Mouse (Mus musculus) hematopoietic stem cell, adult 5-6 weeks (primary cell): ENCODE results near the gene Prep. TPM values are rescaled to one million over a fixed set of nuclear protein-coding genes. Genes with fewer than 3 reads are reported as not detected.
A peak's percentile ranks its signal among the peaks of the same experiment; 100 is the strongest.
"Not testable (repeated sequence)": the region's sequence is repeated elsewhere in the genome, so short reads cannot be mapped to it uniquely, and the experiment has no call there.

Experiments used
- ATAC-seq, 2 experiments: fragments of 125-278 bp in 1 of 2; replicated peaks in 1 of 2; 2 replicates each; pipeline ENCODE4 v1.8.0; 2016 to 2017; ENCODE audit warnings: inconsistent platforms in 2 of 2, mild to moderate bottlenecking in 2 of 2, moderate number of reproducible peaks in 2 of 2, low read depth in 1 of 2, moderate TSS enrichment in 1 of 2; ENCODE audit not compliant: low FRiP score in 2 of 2, poor library complexity in 2 of 2, severe bottlenecking in 2 of 2, insufficient read depth in 1 of 2, low TSS enrichment in 1 of 2
- total RNA-seq: library from RNA; stranded (forward); fragments of 172-1452, 232-1000 nt; gene quantifications from 2 replicates; pipeline ENCODE4 v1.2.3, GENCODE M21; 2017

The Prep gene
- total RNA-seq, 1 experiment from 2014 or later: 12.1 TPM

DNA sequence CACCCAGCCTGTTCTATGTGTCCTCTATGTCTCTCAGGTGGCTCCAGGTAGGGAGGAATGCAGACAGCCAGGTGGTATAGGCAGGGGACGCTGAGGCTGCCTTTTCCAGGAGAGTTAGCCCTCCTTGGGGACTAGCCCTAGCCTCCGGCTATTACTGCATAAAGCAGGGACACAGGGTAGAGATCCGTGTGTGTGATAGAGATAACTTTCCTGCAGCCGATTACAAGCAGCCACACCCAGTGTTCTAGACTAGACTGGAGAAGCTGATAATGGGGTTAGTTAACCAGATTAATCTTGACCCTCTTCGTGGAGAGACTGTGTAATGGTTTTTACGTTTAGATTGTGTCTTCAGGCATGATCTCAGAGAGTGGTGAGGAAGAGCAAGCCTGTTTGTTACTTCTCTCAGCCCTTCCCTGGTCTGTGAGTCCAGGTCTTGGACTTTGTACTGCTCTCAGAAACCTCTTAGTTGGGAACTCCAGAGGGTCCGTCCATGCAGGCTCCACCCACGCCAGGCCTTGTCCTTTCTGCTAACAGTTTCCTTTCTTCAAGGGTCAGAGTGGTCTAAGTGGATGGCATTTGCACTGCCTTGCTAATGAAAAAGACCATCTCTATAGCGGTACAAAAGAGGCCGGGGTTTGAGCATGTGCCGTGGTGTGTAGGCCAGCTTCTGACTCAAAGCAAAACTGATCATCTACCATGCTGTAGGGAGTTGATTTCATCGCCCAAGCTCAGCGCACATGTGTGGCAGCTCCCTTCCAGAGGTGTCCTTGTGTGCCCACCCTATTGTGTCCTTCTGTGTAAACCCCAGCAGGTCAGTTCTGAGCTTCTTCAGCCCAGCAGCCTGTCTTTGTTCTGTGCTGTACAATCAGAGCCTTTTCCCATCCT lies 4.2 kb downstream of the Prep start:
- ATAC-seq: no peak

DNA sequence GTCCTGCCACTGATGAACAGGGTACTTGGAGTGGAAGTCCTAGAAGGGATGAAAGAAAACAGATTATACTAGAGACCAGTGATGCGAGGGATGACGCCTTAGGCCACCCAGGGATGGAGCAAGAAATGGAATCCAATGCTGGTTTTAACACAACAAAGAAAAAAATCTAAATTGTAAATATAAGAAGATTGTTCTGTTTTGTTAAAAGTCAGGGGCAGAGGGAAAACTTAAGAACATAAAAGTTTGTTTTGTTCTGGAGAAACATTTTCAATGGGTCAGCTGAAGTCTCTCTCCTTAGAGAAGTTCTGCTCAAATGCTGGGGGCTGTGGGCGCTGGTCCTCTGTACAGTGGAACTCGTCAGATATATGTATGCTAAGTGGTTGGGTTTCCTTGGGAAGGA lies 5.3 kb downstream of the Prep start:
- no peak for ATAC-seq

DNA sequence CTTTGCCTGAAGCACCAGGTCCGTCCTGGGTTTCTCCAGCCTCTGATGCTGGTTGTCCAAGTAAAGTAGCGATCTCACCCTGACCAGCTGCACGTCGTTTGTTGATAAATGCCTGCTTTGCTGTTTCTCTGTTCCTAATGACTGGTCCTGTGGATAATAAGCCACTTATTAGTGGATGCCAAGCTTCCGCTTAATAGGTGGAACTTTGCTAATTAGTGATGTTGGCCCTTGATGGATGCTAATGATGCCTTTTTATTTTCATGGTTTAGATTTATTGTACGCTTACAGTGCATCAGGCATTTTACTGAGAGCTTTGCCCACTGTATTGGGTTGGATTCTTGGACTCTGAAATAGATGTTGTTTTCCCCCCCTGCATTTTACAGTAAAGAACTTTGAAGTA lies 7.5 kb downstream of the Prep start:
- no peak for ATAC-seq

DNA sequence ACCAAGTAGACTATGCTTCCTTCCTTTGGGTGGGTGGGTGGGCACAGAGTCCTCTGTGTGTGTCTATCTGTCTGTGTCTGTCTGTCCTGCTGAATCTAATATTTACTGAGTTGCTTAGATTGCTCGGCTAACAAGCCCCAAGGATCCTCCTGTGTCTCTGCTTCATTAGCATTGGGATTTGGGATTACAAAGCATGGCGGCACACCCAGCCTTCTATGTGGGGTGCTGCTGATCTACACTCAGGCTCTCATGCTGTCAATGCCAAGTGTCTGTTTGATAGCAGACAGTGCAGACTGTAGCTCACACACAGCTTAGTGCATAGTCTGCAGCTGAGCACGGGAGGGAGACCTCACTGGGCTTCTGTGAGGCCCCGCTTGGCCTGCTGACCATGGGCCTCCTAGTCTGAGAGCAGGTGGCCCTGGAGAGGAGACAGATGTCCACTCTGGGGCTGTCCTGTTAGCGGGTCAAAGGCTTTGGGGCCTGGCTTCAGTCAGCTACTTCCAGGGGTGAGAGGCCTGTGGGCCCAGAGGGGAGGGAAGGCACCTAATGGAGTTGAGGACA lies 8.6 kb downstream of the Prep start:
- ATAC-seq: no peak

DNA sequence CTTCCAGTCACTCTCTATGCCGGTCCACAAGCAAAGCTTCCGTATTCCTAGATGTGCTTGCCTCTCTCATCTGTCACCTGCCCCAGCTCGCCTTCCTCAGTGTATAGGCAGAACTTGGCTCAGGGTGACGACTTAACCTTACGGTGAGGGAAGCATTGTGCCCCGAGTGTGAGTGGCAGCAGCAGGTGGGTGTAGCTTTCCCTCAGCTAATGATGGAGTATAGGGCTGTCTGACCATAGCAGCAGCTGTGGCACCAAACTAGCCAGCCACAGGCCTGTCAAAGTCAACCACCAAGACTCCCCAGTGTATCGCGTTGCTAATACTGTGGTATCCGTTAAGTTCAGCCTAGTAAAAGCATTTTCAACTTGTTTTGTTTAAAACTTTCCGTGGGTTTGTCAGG lies 9.6 kb downstream of the Prep start:
- ATAC-seq: no peak; a peak in 1 of 4 replicates

DNA sequence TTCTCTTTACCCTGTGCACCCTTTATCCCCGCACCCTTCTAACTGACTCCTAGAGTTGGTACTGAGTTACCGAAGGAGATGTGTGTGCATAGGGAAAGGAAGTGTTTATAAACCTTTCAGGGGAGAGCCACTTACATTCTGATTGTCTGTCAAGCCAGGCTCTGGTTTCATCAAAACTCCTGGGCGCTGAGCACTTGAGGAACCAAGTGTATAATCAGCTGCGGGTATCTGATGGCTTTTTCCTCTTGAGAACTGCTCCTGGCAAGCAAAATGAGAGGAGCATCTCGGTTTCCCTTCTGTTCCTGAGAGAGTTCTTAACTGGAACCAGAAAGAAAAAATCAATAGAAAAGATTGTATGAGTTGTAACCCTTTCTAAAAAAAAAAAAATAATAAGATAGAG lies 10.3 kb downstream of the Prep start:
- ATAC-seq: no peak

DNA sequence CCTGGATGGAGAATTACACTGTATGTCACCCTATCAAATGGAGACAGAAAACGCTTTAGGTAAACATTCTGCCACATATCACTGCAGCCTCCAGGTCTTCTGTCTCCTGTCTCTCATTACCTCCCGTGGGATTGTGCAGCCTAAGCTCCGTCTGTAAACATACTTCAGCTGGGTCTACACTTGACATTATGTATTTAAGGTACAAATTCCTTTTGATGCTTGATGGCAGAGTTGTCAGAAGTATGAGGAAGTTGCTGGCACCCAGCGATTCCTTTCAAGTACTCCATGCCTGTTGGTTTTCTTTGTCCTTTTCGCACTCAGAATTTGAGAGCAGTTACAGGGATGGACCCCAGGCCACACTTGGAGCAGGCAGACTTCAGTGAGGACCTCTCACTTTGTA lies 12.8 kb downstream of the Prep start:
- ATAC-seq: no peak

DNA sequence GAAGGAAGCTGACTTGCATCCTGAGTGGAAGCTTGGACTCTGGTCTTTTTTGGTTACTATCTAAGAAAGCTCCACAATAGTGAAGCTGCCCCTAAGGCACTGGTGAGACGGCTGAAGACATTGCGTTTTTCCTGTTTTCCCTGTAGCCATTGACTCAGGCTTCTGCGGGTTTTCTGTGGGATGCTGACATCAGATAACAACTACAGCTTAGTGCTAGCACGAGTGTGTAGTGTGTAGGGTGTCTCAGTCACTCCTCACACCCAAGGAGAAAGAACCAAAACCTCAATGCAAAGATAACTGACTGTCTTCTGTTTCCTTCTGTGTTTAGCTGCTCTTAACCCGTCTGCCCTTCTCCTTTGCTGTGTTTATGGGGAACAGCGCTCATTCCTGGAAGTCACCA lies 13.5 kb downstream of the Prep start:
- ATAC-seq: no peak

DNA sequence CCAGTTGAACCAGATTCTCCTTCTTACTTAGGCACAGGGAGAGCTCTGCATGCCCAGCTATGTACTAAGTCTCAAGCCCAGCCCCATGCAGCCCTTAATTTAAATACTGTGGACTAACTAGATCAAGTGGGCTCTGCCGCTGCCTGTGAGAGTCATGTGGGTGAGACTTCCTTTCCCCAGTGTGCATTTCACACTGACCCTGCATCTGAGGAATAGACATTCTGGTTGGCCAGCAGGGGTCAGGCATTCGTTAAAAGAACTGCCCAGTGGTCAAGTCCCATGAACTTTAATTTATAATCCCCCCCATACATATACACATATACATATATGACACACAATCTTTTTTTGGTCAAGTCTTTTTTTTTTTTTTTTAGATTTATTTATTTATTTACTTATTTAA lies 15.7 kb downstream of the Prep start:
- no peak for ATAC-seq

DNA sequence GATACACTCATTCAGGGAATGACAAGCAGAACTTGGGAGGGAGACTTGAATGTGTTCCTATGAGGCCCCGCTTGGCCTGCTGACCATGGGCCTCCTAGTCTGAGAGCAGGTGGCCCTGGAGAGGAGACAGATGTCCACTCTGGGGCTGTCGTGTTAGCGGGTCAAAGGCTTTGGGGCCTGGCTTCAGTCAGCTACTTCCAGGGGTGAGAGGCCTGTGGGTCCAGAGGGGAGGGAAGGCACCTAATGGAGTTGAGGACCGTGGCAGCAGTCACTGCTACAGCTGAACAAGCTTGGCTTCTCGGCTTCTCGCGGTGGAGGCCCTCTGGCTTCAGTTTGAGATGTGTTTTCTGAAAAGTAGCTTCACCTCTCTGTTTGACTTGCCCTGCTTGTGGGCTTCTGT lies 17.0 kb downstream of the Prep start:
- ATAC-seq: not testable (repeated sequence)

DNA sequence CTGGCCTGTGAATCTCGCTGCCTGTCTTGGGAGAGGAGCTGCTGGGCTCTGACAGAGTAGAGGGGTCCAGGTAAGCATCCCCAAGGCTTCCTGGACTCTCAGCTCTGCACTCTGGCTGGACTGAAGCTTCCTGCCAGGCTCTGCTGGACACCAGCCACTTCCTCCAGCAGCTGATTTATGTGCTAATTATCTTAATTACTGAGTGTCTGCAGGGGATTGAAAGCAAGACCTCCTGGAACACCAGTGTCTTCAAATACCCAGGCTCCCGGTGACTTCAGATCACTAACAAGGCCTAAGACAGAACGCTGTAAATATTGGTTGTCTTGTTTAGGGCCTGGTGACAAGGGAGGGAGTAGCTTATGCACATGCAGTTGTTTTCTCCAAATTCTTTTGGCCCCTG lies 17.5 kb downstream of the Prep start:
- no peak for ATAC-seq

DNA sequence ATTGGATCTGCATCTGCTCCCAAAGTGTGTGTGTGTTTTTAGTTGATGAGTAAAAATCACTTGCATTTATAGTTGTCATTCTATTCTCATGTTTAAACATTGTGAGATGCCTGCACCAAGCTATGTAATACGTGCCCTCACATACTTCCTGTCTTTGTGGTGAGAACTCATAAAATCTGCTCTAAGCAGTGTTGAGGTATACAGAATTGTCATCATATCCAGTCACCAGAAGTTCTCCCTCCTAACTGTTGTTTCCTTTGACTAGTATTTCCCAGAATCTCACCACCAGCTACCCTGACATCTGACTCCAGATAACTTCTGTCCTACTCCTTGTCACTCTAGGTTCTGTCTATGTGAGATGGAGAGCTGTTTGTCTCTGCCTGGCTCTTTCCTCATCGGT lies 18.3 kb downstream of the Prep start:
- peak in 1 of 2 experiments; percentile 47; a peak in 2 of 4 replicates for ATAC-seq

DNA sequence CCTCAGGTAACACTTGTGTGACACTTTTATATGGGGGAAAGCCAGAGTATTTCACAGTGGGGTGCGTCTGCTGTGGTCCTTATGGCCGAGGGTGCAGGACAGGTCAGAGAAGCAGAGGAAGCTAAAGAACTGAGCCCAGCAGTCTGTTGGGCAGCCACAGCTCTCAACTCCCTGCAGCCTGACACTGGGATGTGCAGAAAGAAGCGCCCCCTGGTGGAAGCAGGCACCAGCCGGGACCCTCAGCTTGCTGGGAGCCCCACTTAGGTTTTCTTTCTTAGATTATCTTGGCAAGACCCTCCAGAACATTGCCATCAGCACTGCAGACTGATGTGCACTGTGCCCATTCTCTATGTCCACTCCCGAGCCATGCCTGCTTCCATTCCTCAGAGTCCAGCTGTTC lies 19.6 kb downstream of the Prep start:
- ATAC-seq: no peak

DNA sequence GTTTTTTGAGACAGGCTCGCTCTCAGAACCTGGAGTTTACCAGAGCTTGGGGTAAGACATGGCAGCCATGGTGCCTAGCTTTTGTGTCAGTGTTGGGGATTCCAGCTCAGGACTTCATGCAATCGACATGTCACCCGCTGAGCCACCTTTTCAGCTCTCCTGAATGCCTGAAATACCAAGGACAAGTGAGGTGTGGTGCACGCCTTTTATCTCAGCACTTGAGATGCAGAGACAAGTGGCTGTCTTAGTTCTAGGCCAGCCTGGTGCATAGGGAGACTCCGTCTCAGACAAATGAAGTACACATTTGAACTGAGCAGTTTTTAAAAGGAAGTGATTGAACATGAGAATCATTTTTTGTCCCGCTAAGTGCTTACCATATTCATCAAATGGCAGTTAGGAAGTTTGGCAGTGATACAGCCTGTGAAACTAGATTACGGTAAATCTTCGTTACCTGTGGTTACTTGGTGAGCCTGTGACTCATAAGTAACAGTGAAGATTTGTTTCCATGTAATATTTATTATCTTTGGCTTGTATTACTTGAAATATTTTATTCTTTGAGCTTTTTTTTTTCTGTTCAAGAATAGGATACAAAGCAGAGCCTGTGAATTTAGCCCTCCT lies 24.6 kb downstream of the Prep start:
- no peak for ATAC-seq

DNA sequence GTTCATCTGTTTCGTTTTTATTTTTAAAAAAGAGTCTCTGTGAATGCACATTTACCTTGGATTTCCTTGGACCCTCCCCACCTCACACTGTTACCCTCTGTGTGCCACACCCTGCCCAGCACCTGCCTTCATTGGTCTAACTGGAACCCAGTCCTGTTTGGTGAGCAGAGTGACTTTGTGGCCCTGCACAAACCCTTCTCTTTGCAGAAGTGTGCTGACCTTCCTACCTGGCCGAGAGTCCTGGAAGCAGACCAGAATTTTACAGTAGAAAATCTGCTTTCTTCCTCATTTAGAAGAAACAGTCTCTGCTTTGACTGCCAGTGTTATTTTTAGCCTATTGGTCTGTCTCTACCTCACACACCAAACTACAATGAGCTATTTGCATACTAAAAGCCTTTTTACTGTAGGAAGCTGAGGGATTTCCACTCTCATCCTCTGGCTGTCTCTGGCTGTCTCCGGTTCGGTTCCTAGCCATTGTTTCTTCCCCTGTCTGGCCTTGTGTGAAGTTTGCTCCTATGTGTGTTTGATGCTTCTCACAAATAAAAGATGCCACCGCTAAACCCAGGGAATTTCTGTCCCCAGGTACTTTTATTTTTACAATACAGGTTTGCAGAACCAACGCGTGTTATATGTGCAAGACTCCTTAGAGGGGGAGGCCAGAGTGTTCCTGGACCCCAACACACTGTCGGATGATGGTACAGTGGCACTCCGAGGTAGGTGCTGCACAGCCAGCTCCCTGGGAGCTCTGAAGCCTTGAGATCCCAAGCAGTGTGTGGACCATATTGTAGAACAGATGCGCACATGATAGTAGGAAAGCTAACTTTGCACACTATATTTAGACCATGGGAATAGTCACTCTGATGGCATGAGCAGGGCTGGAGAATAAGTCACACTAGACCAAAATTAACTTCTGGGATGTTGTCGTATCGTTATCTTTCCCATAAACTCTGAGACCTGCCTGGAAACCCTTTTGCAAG lies 25.4 kb downstream of the Prep start:
- peak in 1 of 2 experiments; percentile 27; a peak in 1 of 4 replicates for ATAC-seq

DNA sequence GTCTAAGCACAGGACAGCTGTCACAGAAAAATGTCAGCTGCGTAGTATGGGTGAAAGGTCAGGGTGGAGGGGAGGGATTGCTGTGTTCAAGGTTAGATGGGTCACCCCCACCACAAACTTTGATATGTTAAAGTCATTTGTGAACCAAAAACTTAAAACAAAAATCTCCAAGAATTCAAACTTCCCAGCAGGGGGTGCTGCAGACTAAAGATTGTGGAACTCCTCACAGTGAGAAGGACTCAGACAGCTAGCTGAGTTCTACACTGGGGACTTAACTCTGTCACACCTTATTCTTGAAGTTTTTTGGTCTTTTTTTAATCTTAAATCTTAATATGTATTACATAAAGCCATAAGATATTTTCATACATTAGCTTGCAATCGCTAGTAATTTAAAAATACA lies 31.7 kb downstream of the Prep start:
- ATAC-seq: no peak

DNA sequence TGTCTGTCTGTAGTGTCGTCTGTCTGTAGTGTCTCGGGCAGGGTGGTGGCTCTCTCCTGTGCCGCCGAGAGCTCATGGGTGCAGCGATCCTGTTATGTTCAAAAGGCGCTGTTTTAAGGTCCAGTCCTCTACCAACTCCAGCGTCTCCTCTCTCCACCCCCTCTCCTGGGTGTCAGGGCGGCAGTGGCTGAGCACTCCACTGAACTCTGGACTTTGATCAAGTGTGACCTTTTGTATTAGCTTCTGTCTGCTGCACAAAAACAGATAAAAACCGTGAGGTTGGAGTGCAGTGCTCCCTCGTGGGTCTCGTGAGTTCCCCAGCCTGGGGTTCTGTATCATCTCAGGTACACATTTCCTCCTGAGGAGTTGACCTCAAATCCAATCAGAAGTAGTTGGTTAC lies 33.5 kb downstream of the Prep start:
- ATAC-seq: no peak
